Comparison of ENCODE assay signal across 23 mouse cellular contexts in genomic region chr17:89737418-89737817, GRCm38 (mm10).
DNase-seq lines count a peak whose midpoint lies in the region; ATAC-seq and TF ChIP-seq lines count a peak whose summit lies in the region.
"Had no signal": no experiment of that assay in that cellular context is flagged by ENCODE, and none has a peak within 500 bp of the region (broad histone marks: within the 10 kb centered on the region; RNA-seq: fewer than 3 reads in every experiment).

No protein-coding gene starts in this region.

- intact Hi-C loops in heart, adult 2 months (cut with DNase I), result no loop called here

- no peaks in the 10 kb centered on the region for H3K4me1 ChIP-seq in heart, adult 2 months (ENCODE audit: control insufficient read depth, insufficient read depth, low read length)
- H3K4me1 ChIP-seq in lung, embryonic 14.5 days (ENCODE audit: insufficient read depth), result no peaks in the 10 kb centered on the region
- H3K4me1 ChIP-seq: hindbrain, embryonic 13.5 days; limb, embryonic 15.5 days had no signal

- no peak overlapping the region for H3K4me3 ChIP-seq in heart, adult 2 months
- no peak overlapping the region for H3K4me3 ChIP-seq in lung, embryonic 14.5 days (ENCODE audit: low read depth, low read length)
- H3K4me3 ChIP-seq: hindbrain, embryonic 13.5 days; limb, embryonic 15.5 days had no signal

- 0 out of 2 replicates have a peak, but pooled peaks have one; percentile 6 for TF ChIP-seq CTCF in heart, adult 2 months (IDR thresholded peaks at IDR 0.05)
- TF ChIP-seq CTCF in lung, embryonic 14.5 days (IDR thresholded peaks at IDR 0.05; ENCODE audit: low read depth), result peak; percentile 25
- TF ChIP-seq CTCF in brain, embryonic 14.5 days (IDR thresholded peaks at IDR 0.05; ENCODE audit: borderline replicate concordance, extremely low read depth, insufficient read depth, insufficient read length), result no peak

- H3K79me2 ChIP-seq in heart, adult 2 months (replicated peaks; ENCODE audit: control insufficient read depth, insufficient read depth, low read length), result no peaks in the 10 kb centered on the region

- whole genome bisulfite sequencing in heart, adult 2 months, result 87% methylated on average over 1 of the region's 1 CpGs
- 91% methylated on average over 1 of the region's 1 CpGs for WGBS in lung, embryonic 14.5 days

- H3K27ac ChIP-seq in heart, adult 2 months, result no peak overlapping the region
- no peak overlapping the region for H3K27ac ChIP-seq in lung, embryonic 14.5 days (ENCODE audit: low read depth)
- H3K27ac ChIP-seq: hindbrain, embryonic 13.5 days; limb, embryonic 15.5 days; liver, embryonic 14.5 days had no signal

- H3K36me3 ChIP-seq in heart, adult 2 months (ENCODE audit: control insufficient read depth, insufficient read depth, low read length), result no peaks in the 10 kb centered on the region
- H3K36me3 ChIP-seq in lung, embryonic 14.5 days (ENCODE audit: insufficient read depth), result no peaks in the 10 kb centered on the region
- H3K36me3 ChIP-seq: G1E; hindbrain, embryonic 13.5 days; limb, embryonic 15.5 days had no signal

- H3K4me2 ChIP-seq in lung, embryonic 14.5 days, result no peak overlapping the region
- H3K4me2 ChIP-seq: hindbrain, embryonic 13.5 days; limb, embryonic 15.5 days; midbrain, embryonic 11.5 days had no signal

- no peaks in the 10 kb centered on the region for H3K27me3 ChIP-seq in heart, adult 2 months (ENCODE audit: control insufficient read depth, insufficient read depth, low read length)
- no peaks in the 10 kb centered on the region for H3K27me3 ChIP-seq in lung, embryonic 14.5 days (ENCODE audit: insufficient read depth, low read length)
- H3K27me3 ChIP-seq: CH12.LX; hindbrain, embryonic 13.5 days; limb, embryonic 15.5 days had no signal

- no peak for TF ChIP-seq POLR2A in heart, adult 2 months (IDR thresholded peaks at IDR 0.05; ENCODE audit: insufficient read depth, low read depth, low read length)
- no peak for TF ChIP-seq POLR2A in brain, embryonic 14.5 days (IDR thresholded peaks at IDR 0.05; ENCODE audit: borderline replicate concordance, extremely low read depth, insufficient read depth, insufficient read length, poor library complexity, severe bottlenecking)

- H3K9ac ChIP-seq in heart, adult 2 months (ENCODE audit: low read depth, low read length), result no peak overlapping the region
- H3K9ac ChIP-seq in lung, embryonic 14.5 days, result no peak overlapping the region
- H3K9ac ChIP-seq: hindbrain, embryonic 13.5 days; limb, embryonic 15.5 days; liver, embryonic 14.5 days had no signal

- no peak for ATAC-seq in lung, embryonic 14.5 days (ENCODE audit: insufficient read depth)
- ATAC-seq: inflammation-experienced regulatory T-cells, adult 6 months had no signal

- no peaks in the 10 kb centered on the region for H3K9me3 ChIP-seq in lung, embryonic 14.5 days (ENCODE audit: low read depth, low read length)
- H3K9me3 ChIP-seq: G1E; hindbrain, embryonic 13.5 days; limb, embryonic 15.5 days had no signal

- DNase-seq in heart, adult 2 months, result no peak
- DNase-seq in heart, adult 18-20 months, result no peak
- DNase-seq in lung, embryonic 14.5 days, result peak; percentile 15
- DNase-seq in lung, postnatal 4 days, result no peak
- DNase-seq in brain, embryonic 14.5 days (ENCODE audit: low read depth), result peak; percentile 39
- DNase-seq in right cerebral cortex, adult 18-20 months, result no peak
- DNase-seq in lung, adult 18-20 months, result no peak
- DNase-seq: adrenal gland, adult 2 months; B cell, adult 2 months; cerebellum, adult 8-10 months; gastrocnemius, postnatal 14 days; kidney, adult 8-10 months; kidney, postnatal 36 days; left cerebral cortex, postnatal 4 days; right cerebral cortex, postnatal 25 days; spleen, adult 18-20 months had no signal

- no peak for TF ChIP-seq EP300 in heart, adult 2 months (IDR thresholded peaks at IDR 0.05; ENCODE audit: insufficient read depth, low read depth, low read length)

Comparison
In these comparisons a context has a peak if more than half of its experiments do, and no peak if none do; other contexts are left out.
1. DNase-seq: peak in lung, embryonic 14.5 days (single experiment) and brain, embryonic 14.5 days (single experiment); none in heart, adult 2 months (0 of 2), heart, adult 18-20 months (0 of 2), lung, postnatal 4 days (0 of 2), right cerebral cortex, adult 18-20 months (single experiment) and lung, adult 18-20 months (0 of 2).